Mouse (Mus musculus): ENCODE data around the gene Bricd5. TPM values are rescaled to one million over a fixed set of nuclear protein-coding genes. Genes with fewer than 3 reads are reported as not detected.

The Bricd5 gene
- 0.91 to 1.0 TPM in 2 of 4 replicates, not detected in the others for total RNA-seq (2023)

GRCm38 (mm10) chr17:24473612-24474275 lies at the start of gene Bricd5:
Gene Bricd5 (plus strand): TSS chr17:24473884.

GRCm38 (mm10) chr17:24426471-24427169 lies 47.1 kb upstream of the Bricd5 start, which contains the start of gene Eci1:
Gene Eci1 (plus strand): TSS chr17:24426641.

DNA sequence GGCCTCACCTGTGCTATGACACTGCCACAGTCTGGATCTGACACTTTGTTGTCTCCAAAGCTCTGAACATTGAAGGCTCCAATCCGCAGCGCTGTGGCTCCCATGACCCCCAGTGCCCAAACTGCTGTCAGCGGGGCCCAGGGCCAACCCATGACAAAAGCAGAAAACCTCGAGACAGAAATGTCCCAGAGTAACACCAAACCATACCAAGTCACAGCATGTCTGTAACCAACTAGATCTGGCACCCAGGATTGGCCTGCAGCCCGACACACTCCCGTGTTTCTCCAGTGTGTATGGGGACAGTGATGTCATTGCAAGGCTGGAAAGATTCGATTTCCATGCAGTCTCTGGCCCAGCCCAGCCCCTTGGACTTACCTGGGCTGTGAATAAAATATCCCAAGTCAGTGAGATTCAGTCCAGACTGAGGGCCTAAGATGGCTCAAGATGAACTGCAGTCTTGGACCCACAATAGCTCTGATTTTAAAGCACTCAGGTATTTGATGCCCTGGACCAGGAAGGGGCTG lies 31.0 kb upstream of the Bricd5 start, which contains the start of gene Dnase1l2:
Gene Dnase1l2, minus strand, starts transcription at position 474 of the 524 bp plus-strand sequence.

DNA sequence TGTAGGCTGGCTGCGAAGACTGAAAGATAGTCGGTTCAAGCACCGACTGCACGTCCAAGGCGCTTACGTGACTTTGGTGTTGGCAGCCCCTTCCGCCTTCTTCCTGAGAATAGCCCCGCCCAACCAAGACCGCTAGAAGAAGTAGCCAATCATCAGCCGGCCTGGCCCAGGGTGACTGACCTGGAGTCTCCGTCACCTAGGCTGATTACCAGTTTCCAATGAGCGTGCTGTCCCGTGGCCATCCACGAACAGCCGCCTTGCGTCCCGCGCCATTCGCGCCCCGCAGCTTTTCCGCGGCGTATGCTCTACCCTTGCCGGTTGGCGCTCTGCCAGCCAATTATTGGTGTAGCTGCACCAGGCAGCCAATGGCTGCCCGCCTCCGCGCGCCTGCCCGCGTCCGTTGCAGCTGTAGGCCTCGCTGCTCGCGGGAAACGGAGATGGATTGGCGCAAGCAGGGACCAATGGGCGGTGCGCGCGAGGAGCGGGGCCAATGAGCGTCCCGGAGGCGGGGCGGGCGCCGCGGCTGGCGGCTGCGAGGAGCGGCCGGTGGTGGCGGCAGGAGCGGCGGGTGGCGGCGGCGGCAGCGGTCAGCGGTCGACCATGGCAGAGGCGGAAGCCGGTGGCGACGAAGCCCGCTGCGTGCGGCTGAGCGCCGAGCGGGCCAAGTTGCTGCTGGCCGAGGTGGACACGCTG lies 3.6 kb upstream of the Bricd5 start, which contains the start of the genes E4f1 and Pgp:
Gene E4f1, minus strand, starts transcription at position 404 of the 693 bp plus-strand sequence.
Gene Pgp, plus strand, starts transcription at position 483 of the 693 bp plus-strand sequence.

GRCm38 (mm10) chr17:24478663-24479380 lies 5.1 kb downstream of the Bricd5 start, which contains the start of gene Mlst8:
Gene Mlst8 (minus strand): TSS chr17:24479078.

GRCm38 (mm10) chr17:24488186-24488661 lies 14.5 kb downstream of the Bricd5 start, which contains the start of gene Caskin1:
Gene Caskin1 (plus strand): TSS chr17:24488601.

Other genes starting within 250 kb of the Bricd5 start
- gene Ccnf, start 222.4 kb upstream of the Bricd5 start, total RNA-seq (2023): 11.6 to 14.8 TPM (median 13.2 TPM) in 4 replicates
- gene Abca17, start 122.8 kb upstream of the Bricd5 start, total RNA-seq (2023): 0.27 to 0.57 TPM (median 0.50 TPM) in 3 of 4 replicates, not detected in the other
- gene Abca3, start 121.9 kb upstream of the Bricd5 start, total RNA-seq (2023): 52.3 to 57.4 TPM (median 55.0 TPM) in 4 replicates
- 155 to 180 TPM (median 162 TPM) in 4 replicates for gene Rnps1, start 59.3 kb upstream of the Bricd5 start, total RNA-seq (2023)
- 21.7 to 37.3 TPM (median 25.2 TPM) in 4 replicates for gene Eci1, start 47.2 kb upstream of the Bricd5 start, total RNA-seq (2023)
- gene Dnase1l2, start 30.8 kb upstream of the Bricd5 start, total RNA-seq (2023): 5.2 to 8.2 TPM (median 6.5 TPM) in 4 replicates
- gene E4f1, start 3.6 kb upstream of the Bricd5 start, total RNA-seq (2023): 53.5 to 67.6 TPM (median 60.7 TPM) in 4 replicates
- 14.3 to 17.9 TPM (median 16.6 TPM) in 4 replicates for gene Pgp, start 3.5 kb upstream of the Bricd5 start, total RNA-seq (2023)
- gene Mlst8, start 5.2 kb downstream of the Bricd5 start, total RNA-seq (2023): 16.1 to 24.1 TPM (median 21.4 TPM) in 4 replicates
- gene Caskin1, start 14.7 kb downstream of the Bricd5 start, total RNA-seq (2023): not detected in 4 replicates
- gene Traf7, start 54.1 kb downstream of the Bricd5 start, total RNA-seq (2023): 174 to 212 TPM (median 202 TPM) in 4 replicates
- gene Rab26, start 60.3 kb downstream of the Bricd5 start, total RNA-seq (2023): 0.92 to 3.0 TPM (median 1.4 TPM) in 4 replicates
- 66.6 to 77.7 TPM (median 73.9 TPM) in 4 replicates for gene Pkd1, start 76.0 kb downstream of the Bricd5 start, total RNA-seq (2023)
- 90.9 to 106 TPM (median 96.8 TPM) in 4 replicates for gene Tsc2, start 158.7 kb downstream of the Bricd5 start, total RNA-seq (2023)
- 4.4 to 5.8 TPM (median 5.0 TPM) in 4 replicates for gene Nthl1, start 158.8 kb downstream of the Bricd5 start, total RNA-seq (2023)
- 0.41 to 0.48 TPM in 2 of 4 replicates, not detected in the others for gene Slc9a3r2, start 176.4 kb downstream of the Bricd5 start, total RNA-seq (2023)
- gene Npw, start 184.6 kb downstream of the Bricd5 start, total RNA-seq (2023): not detected in 4 replicates
- gene Zfp598, start 195.8 kb downstream of the Bricd5 start, total RNA-seq (2023): 54.6 to 60.8 TPM (median 56.6 TPM) in 4 replicates
- gene Syngr3, start 216.1 kb downstream of the Bricd5 start, total RNA-seq (2023): not detected in 4 replicates
- gene Gfer, start 222.3 kb downstream of the Bricd5 start, total RNA-seq (2023): 12.9 to 22.3 TPM (median 19.2 TPM) in 4 replicates
- gene Noxo1, start 222.3 kb downstream of the Bricd5 start, total RNA-seq (2023): 5.5 to 8.2 TPM (median 5.8 TPM) in 4 replicates
- 27.5 to 42.8 TPM (median 32.7 TPM) in 4 replicates for gene Tbl3, start 233.8 kb downstream of the Bricd5 start, total RNA-seq (2023)
- not detected in 4 replicates for gene Rnf151, start 244.2 kb downstream of the Bricd5 start, total RNA-seq (2023)
- gene Rps2, start 244.2 kb downstream of the Bricd5 start, total RNA-seq (2023): 1,219 to 1,283 TPM (median 1,236 TPM) in 4 replicates

Data from B cell, adult 62 days (primary cell).